Mouse (Mus musculus) neural tube, embryonic 15.5 days (tissue): ENCODE measurements at regions not wholly inside any gene's neighbourhood (a gene's known extent, or its start where the extent isn't known, plus 50 kb on each side); places are given as distances from the start of the nearest gene placed in this dataset.
A peak's percentile ranks its signal among the peaks of the same experiment; 100 is the strongest.

Experiments used
- ATAC-seq: fragments of 200-750 bp; cut with Nextera tagmentation; 2 replicates; pipeline ENCODE4 v1.8.0; 2017; ENCODE audit warnings: mild to moderate bottlenecking, moderate TSS enrichment, moderate library complexity; ENCODE audit not compliant: low FRiP score
- H3K27ac ChIP-seq: fragments of 300-500 bp; sonication (generic); replicated peaks from 2 replicates; pipeline ENCODE4 v1.5.1; 2015; ENCODE audit warnings: mild to moderate bottlenecking, inconsistent platforms
- H3K27me3 ChIP-seq: fragments of 300-500 bp; sonication (generic); replicated peaks from 2 replicates; pipeline ENCODE4 v1.6.1; 2015; ENCODE audit warnings: inconsistent platforms
- H3K36me3 ChIP-seq: fragments of 300-500 bp; sonication (generic); 2 replicates; pipeline ENCODE4 v1.6.1; 2015; ENCODE audit warnings: inconsistent platforms
- H3K4me1 ChIP-seq: fragments of 300-500 bp; sonication (generic); 2 replicates; pipeline ENCODE4 v1.6.1; 2015; ENCODE audit warnings: inconsistent platforms
- H3K4me2 ChIP-seq: fragments of 300-500 bp; sonication (generic); 2 replicates; pipeline ENCODE4 v1.6.1; 2015; ENCODE audit warnings: inconsistent platforms, mild to moderate bottlenecking, moderate library complexity
- H3K4me3 ChIP-seq: fragments of 300-500 bp; sonication (generic); replicated peaks from 2 replicates; pipeline ENCODE4 v1.5.1; 2015; ENCODE audit warnings: mild to moderate bottlenecking, inconsistent platforms
- H3K9ac ChIP-seq: fragments of 300-500 bp; sonication (generic); replicated peaks from 2 replicates; pipeline ENCODE4 v1.6.1; 2015; ENCODE audit warnings: mild to moderate bottlenecking, inconsistent platforms
- H3K9me3 ChIP-seq: fragments of 300-500 bp; sonication (generic); replicated peaks from 2 replicates; pipeline ENCODE4 v1.6.1; 2016; ENCODE audit warnings: inconsistent platforms
- WGBS: fragments of 180-500 bp; shearing (Covaris S2); methylation state at CpG from one replicate; pipeline ENCODE4 v1.1.7; 2015; ENCODE audit warnings: mixed read lengths; 5-methylcytosine and 5-hydroxymethylcytosine counted together

- Histone ChIP-seq H3K4me2 (no peak overlapping the region), H3K9ac (no peak overlapping the region), H3K9me3 (no peaks in the 10 kb centered on the region), H3K36me3 (no peaks in the 10 kb centered on the region), H3K27ac (no peak overlapping the region), H3K4me1 (0 out of 2 replicates have a peak, but pooled peaks cover 4% of the 10 kb centered on the region), H3K27me3 (no peaks in the 10 kb centered on the region), H3K4me3 (no peak overlapping the region)
- no peak for ATAC-seq
- 94% methylated on average over 7 of the region's 7 CpGs for WGBS
Measured at GRCm38 (mm10) chr9:115602772-115603171, 292.6 kb upstream of the Stt3b start.

DNA sequence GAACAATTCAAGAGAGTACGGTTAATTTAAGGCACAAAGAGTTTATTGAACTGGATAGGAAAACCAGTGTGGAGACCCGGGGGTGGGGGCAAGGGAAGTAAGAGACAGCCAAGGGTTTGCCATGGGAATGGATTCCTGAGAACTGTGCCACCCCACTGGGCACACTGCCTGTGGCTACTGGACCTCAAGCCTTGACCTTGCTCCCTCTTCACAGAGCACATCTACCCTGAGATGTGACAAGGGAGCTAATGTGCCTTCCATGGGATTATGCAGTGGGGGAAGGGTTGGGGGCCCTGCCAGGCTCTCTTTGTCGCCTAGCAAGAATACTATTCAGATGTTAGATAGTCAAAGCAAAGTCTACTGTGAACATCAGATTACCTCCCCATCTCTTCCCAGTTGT lies 294.2 kb upstream of the Stt3b start:
- peak; percentile 90 for ATAC-seq
- 49% methylated on average over 3 of the region's 3 CpGs for WGBS
- H3K27ac ChIP-seq, result peak overlapping the region; percentile 78

GRCm38 (mm10) chr9:115604968-115605682 lies 294.9 kb upstream of the Stt3b start:
- 52% methylated on average over 14 of the region's 14 CpGs for WGBS
- no peak overlapping the region; the same call in 1 of the 2 replicates for H3K4me2 ChIP-seq

More for the DNA sequence above, 294.2 kb upstream of the Stt3b start:
- no peaks in the 10 kb centered on the region for H3K27me3 ChIP-seq
- H3K9ac ChIP-seq, result no peak overlapping the region
- H3K4me3 ChIP-seq, result no peak overlapping the region
- no peaks in the 10 kb centered on the region for H3K36me3 ChIP-seq
- no peak overlapping the region for H3K4me2 ChIP-seq
- H3K4me1 ChIP-seq, result 0 out of 2 replicates have a peak, but pooled peaks cover 8% of the 10 kb centered on the region
- no peaks in the 10 kb centered on the region for H3K9me3 ChIP-seq

GRCm38 (mm10) chr9:115607961-115608360 lies 297.7 kb upstream of the Stt3b start:
- no peak for ATAC-seq
- 74% methylated on average over 2 of the region's 2 CpGs for WGBS
- Histone ChIP-seq H3K4me1 (0 out of 2 replicates have a peak, but pooled peaks cover 8% of the 10 kb centered on the region), H3K27ac (no peak overlapping the region), H3K9me3 (no peaks in the 10 kb centered on the region), H3K4me2 (no peak overlapping the region), H3K36me3 (no peaks in the 10 kb centered on the region), H3K4me3 (no peak overlapping the region), H3K27me3 (no peaks in the 10 kb centered on the region), H3K9ac (no peak overlapping the region)

More at GRCm38 (mm10) chr9:115604968-115605682, 294.9 kb upstream of the Stt3b start:
- peak; percentile 85 for ATAC-seq
- no peak overlapping the region for H3K9ac ChIP-seq
- 0 out of 2 replicates have a peak, but pooled peaks cover 8% of the 10 kb centered on the region for H3K4me1 ChIP-seq
- peak overlapping the region; percentile 78 for H3K27ac ChIP-seq
- H3K9me3 ChIP-seq, result no peaks in the 10 kb centered on the region
- no peaks in the 10 kb centered on the region for H3K36me3 ChIP-seq
- H3K4me3 ChIP-seq, result no peak overlapping the region
- no peaks in the 10 kb centered on the region for H3K27me3 ChIP-seq

GRCm38 (mm10) chr9:115608377-115608776 lies 298.2 kb upstream of the Stt3b start:
- WGBS, result 95% methylated on average over 5 of the region's 5 CpGs
- ATAC-seq, result no peak
- no peak overlapping the region for H3K9ac ChIP-seq

GRCm38 (mm10) chr9:115609904-115610303 lies 299.4 kb upstream of the Gadl1 start:
- Histone ChIP-seq H3K27me3 (no peaks in the 10 kb centered on the region), H3K4me3 (no peak overlapping the region), H3K4me2 (no peak overlapping the region), H3K36me3 (no peaks in the 10 kb centered on the region), H3K27ac (no peak overlapping the region), H3K9me3 (no peaks in the 10 kb centered on the region), H3K4me1 (0 out of 2 replicates have a peak, but pooled peaks cover 8% of the 10 kb centered on the region), H3K9ac (no peak overlapping the region)
- ATAC-seq, result no peak
- WGBS, result 90% methylated on average over 5 of the region's 5 CpGs

More at GRCm38 (mm10) chr9:115608377-115608776, 298.2 kb upstream of the Stt3b start:
- H3K27ac ChIP-seq, result no peak overlapping the region
- H3K36me3 ChIP-seq, result no peaks in the 10 kb centered on the region
- H3K4me1 ChIP-seq, result 0 out of 2 replicates have a peak, but pooled peaks cover 8% of the 10 kb centered on the region
- H3K4me3 ChIP-seq, result no peak overlapping the region
- no peaks in the 10 kb centered on the region for H3K9me3 ChIP-seq
- H3K27me3 ChIP-seq, result no peaks in the 10 kb centered on the region
- no peak overlapping the region for H3K4me2 ChIP-seq

GRCm38 (mm10) chr9:115611713-115612112 lies 297.5 kb upstream of the Gadl1 start:
- H3K4me2 ChIP-seq, result no peak overlapping the region
- H3K27me3 ChIP-seq, result no peaks in the 10 kb centered on the region
- H3K9me3 ChIP-seq, result no peaks in the 10 kb centered on the region
- WGBS, result 84% methylated on average over 5 of the region's 5 CpGs
- no peak overlapping the region for H3K27ac ChIP-seq
- no peak overlapping the region for H3K4me3 ChIP-seq
- H3K9ac ChIP-seq, result no peak overlapping the region
- H3K36me3 ChIP-seq, result no peaks in the 10 kb centered on the region
- H3K4me1 ChIP-seq, result 0 out of 2 replicates have a peak, but pooled peaks cover 4% of the 10 kb centered on the region
- no peak for ATAC-seq

DNA sequence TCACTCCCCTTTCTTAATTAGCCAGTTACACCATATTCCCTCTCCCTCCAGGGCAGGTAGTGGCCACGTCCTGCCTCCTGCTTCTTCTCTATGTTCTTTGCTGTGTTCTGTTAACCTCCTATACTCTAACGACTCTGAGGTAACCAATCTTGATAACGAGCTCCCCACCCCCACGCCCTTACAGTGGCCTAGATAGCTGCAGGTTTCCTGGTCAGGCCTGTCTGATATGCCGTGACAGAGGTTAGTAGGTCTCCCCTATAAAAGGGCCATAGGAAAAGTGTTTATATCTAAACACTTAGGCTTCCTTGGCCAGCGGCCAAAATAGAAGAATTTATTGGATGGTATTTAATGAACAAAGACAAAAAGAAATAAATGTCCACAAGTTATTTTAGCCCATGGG lies 296.3 kb upstream of the Gadl1 start:
- ATAC-seq, result no peak
- 0 out of 2 replicates have a peak, but pooled peaks cover 4% of the 10 kb centered on the region for H3K4me1 ChIP-seq
- H3K27me3 ChIP-seq, result no peaks in the 10 kb centered on the region
- no peaks in the 10 kb centered on the region for H3K36me3 ChIP-seq
- H3K4me3 ChIP-seq, result no peak overlapping the region
- WGBS, result 73% methylated on average over 6 of the region's 6 CpGs
- no peak overlapping the region for H3K27ac ChIP-seq
- no peak overlapping the region for H3K4me2 ChIP-seq
- H3K9me3 ChIP-seq, result no peaks in the 10 kb centered on the region
- no peak overlapping the region for H3K9ac ChIP-seq

GRCm38 (mm10) chr9:115614007-115614406 lies 295.2 kb upstream of the Gadl1 start:
- H3K4me1 ChIP-seq, result no peaks in the 10 kb centered on the region

DNA sequence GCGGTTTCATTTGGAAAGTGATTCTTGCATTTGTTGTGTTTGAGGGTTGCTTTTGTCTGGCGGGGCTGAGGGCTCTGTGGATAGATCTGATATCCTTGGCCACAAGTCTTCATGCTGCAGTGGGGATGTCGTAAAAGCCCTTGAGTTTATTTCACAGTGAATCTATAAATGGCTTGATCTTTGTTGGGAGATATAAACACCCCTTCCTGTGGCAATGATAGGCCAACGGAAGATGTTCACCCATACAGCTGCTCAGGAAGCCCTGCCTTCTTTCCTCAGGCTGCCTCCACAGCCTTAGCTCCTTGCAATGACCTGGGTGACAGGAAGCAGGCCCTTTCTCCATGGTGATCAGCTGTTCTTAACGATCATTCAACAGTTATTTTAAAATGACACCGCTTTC lies 291.3 kb upstream of the Gadl1 start:
- WGBS, result 82% methylated on average over 6 of the region's 6 CpGs
- H3K9ac ChIP-seq, result no peak overlapping the region
- H3K36me3 ChIP-seq, result no peaks in the 10 kb centered on the region
- H3K4me1 ChIP-seq, result no peaks in the 10 kb centered on the region
- H3K27me3 ChIP-seq, result no peaks in the 10 kb centered on the region
- no peaks in the 10 kb centered on the region for H3K9me3 ChIP-seq
- no peak overlapping the region for H3K4me3 ChIP-seq
- ATAC-seq, result no peak
- no peak overlapping the region for H3K27ac ChIP-seq
- no peak overlapping the region for H3K4me2 ChIP-seq

More at GRCm38 (mm10) chr9:115614007-115614406, 295.2 kb upstream of the Gadl1 start:
- Histone ChIP-seq H3K27ac (no peak overlapping the region), H3K36me3 (no peaks in the 10 kb centered on the region), H3K4me2 (no peak overlapping the region), H3K9me3 (no peaks in the 10 kb centered on the region), H3K27me3 (no peaks in the 10 kb centered on the region), H3K4me3 (no peak overlapping the region), H3K9ac (no peak overlapping the region)
- ATAC-seq, result no peak
- 79% methylated on average over 2 of the region's 2 CpGs for WGBS

- peaks cover 9% of the 10 kb centered on the region for H3K4me1 ChIP-seq
- 72% methylated on average over 5 of the region's 5 CpGs for WGBS
- ATAC-seq, result no peak
- H3K27ac ChIP-seq, result no peak overlapping the region
- no peak overlapping the region for H3K4me2 ChIP-seq
- no peaks in the 10 kb centered on the region for H3K36me3 ChIP-seq
- H3K4me3 ChIP-seq, result no peak overlapping the region
- no peaks in the 10 kb centered on the region for H3K9me3 ChIP-seq
- no peak overlapping the region for H3K9ac ChIP-seq
- no peaks in the 10 kb centered on the region for H3K27me3 ChIP-seq
Measured at GRCm38 (mm10) chr9:115623948-115624347, 285.3 kb upstream of the Gadl1 start.
